Mouse (Mus musculus) MEL-GATA-1-ER (cell line): ENCODE data around the gene Neu1.
"Not testable (repeated sequence)": the region's sequence is repeated elsewhere in the genome, so short reads cannot be mapped to it uniquely, and the experiment has no call there.

Source experiments
- DNase-seq: peaks from one replicate; pipeline ENCODE4 v3.0.0-alpha.2; 2012; ENCODE audit warnings: low read depth; ENCODE audit errors: extremely low read depth

Gene Neu1

DNA sequence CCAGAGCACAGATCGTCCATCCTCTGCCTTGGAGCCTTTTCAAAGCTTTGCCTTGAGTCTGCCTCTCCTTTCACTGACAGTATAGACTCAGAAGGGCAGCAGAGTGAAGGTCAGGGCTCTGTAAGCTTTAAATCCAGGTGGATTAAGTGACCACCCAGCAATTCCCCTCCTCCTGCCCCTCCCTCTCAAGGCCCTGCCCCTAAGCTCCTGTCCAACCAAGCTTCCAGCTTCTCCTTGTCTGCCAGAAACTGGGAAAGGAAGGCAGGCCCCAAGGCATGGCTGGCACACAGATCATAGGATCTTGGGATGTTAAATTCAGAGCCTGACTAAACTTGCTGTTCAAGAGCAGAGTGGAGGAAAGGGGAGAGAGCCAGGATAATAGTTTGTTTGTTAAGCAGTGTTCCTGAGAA, 33.6 kb downstream of the Neu1 start:
- no peak for DNase-seq

DNA sequence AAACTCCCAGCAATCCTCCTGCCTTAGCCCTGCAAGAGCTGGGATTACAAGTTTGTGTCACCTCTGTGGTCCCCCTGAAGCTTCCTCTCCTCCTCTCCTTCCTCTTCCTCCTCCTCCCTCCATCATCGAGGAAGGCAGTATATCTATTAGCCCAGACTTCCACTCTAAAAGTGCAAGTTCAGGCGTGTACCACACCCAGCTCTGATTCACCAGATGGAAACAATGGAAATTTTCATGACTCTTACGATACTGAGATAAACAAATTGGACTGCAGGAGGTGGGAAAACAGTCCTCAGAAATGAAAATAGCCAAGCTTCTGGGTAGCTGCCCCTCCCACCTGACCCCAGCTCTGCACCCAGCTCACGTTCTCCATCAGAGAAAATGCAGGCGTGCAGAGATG, 34.6 kb downstream of the Neu1 start:
- no peak for DNase-seq

DNA sequence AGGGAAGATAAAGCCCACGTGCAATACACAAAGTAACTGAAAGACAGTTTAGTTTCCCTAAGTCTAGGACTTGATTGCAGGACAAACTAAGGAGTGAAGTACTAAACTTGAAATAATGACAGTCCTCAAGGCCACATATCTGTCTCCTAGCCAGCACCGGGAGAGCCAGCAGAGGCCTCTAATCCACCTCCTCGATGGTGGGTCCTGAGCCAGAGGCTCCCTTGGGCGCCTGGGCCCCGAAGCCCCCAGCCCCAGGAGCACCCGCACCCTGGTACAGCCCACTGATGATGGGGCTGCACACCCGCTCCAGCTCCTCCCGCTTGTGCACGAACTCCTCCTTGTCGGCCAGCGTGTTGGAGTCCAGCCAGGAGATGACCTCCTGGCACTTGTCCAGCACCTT, 38.8 kb downstream of the Neu1 start, which contains the start of gene Gm20481:
Gm20481 (plus strand) TSS at position 91 of the 400 bp plus-strand sequence.
- not testable (repeated sequence) for DNase-seq

DNA sequence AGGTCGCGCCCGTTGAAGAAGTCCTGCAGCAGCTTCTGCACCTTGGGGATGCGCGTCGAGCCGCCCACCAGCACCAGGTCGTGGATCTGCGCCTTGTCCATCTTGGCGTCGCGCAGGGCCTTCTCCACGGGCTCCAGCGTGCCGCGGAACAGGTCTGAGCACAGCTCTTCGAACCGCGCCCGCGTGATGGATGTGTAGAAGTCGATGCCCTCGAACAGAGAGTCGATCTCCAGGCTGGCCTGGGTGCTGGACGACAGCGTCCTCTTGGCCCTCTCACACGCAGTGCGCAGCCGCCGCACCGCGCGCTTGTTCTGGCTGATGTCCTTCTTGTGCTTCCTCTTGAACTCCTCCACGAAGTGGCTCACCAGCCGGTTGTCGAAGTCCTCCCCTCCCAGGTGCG, 39.8 kb downstream of the Neu1 start:
- DNase-seq = not testable (repeated sequence)

DNA sequence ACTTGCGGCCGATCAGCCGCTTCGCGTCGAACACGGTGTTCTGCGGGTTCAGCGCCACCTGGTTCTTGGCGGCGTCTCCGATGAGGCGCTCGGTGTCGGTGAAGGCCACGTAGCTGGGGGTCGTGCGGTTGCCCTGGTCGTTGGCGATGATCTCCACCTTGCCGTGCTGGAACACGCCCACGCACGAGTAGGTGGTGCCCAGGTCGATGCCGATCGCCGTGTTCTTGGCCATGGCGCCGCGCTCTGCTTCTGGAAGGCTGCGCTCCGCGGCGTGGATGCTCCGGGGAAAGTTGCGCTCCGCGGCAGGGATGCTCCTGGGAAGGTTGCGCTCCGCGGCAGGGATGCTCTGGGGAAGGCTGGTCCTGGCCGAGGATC, 40.6 kb downstream of the Neu1 start:
- DNase-seq = not testable (repeated sequence)

DNA sequence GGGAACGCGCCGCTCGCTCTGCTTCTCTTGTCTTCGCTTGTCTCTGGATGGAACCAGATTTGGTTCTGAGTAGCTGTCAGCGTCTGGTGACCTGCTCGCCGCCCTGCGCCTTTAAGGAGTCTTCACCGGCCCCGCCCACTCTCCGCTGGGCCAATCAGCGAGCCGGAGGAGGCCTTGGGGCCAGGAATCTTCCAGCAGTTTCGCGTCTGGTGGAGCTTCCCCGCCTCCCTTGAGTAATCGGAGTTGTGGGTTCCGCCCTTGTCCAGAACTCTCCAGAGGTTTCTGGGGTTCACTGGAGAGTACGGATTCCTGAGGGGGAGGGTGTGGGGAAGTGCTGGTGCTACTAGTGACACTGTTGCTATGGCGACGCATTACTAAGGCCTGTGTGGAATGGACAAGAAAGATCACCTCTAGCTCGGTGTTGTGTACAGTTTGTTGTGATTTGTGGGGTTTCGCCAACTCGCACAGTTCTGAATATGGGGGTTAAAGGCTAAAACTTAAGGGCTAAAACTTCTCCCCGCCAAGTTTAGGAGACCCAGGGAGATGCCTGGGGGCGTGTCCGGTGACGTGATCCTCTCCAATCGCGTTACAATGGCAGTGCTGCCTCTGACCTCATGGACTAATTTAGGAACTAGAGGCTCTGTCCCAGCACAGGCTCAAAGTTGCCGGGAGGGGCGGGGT, 41.2 kb downstream of the Neu1 start, which contains the start of the genes Hspa1a and Hspa1l:
Hspa1a (minus strand) TSS at position 88 of the 681 bp plus-strand sequence.
Hspa1l (plus strand) TSS at position 635 of the 681 bp plus-strand sequence.
- not testable (repeated sequence) for DNase-seq

DNA sequence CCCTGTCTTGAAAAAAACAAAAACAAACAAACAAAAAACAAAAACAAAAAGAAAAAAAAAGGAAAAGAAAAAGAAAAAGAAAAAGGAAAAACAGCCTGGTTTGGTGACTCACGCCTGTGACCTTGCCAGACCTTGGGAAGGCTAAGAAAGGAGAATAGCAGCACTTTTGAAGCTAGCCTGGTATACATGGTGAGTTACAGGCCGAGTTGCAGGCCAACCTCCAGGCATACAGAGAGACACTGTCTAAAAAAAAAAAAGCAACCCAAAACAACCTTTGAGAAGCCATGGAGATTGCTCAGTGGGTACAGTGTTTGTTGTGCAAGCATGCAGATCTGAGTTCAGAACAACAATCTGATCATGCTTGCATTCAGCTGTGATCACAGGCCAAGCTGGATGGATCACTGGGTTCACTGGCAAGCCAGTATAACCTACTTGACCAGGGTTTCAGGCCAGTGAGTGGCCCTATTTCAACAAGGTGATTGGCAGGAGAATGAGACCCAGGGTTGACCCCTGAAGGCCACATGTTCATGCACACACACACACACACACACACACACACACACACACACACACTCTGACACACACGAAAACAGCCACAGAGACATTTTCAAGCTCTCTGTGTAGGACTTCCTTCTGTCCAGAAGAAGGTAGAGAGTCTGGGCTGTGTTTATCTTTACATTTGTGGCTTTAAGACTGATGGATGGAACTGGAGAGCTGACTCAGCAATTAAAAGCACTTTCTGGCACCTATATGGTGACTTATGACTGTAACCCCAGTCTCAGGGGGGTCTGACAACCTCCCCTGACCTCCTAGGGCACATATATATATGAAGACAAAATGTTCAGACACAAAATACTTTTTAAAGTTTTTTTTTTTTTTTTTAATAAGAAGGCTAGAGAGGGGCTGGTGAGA, 44.8 kb downstream of the Neu1 start:
- DNase-seq = no peak

DNA sequence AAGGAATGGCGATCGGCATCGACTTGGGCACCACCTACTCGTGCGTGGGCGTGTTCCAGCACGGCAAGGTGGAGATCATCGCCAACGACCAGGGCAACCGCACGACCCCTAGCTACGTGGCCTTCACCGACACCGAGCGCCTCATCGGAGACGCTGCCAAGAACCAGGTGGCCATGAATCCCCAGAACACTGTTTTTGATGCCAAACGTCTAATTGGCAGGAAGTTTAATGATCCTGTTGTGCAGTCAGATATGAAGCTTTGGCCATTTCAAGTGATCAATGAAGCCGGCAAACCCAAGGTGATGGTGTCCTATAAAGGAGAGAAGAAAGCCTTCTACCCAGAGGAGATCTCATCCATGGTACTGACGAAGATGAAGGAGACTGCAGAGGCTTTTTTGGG, 45.9 kb downstream of the Neu1 start:
- no peak for DNase-seq

DNA sequence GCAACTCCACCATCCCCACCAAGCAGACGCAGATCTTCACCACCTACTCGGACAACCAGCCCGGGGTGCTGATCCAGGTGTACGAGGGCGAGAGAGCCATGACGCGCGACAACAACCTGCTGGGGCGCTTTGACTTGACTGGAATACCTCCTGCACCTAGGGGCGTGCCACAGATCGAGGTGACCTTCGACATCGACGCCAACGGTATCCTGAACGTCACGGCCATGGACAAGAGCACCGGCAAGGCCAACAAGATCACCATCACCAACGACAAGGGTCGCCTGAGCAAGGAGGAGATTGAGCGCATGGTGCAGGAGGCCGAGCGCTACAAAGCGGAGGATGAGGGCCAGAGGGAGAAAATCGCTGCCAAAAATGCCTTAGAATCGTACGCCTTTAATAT, 47.2 kb downstream of the Neu1 start:
- no peak for DNase-seq

DNA sequence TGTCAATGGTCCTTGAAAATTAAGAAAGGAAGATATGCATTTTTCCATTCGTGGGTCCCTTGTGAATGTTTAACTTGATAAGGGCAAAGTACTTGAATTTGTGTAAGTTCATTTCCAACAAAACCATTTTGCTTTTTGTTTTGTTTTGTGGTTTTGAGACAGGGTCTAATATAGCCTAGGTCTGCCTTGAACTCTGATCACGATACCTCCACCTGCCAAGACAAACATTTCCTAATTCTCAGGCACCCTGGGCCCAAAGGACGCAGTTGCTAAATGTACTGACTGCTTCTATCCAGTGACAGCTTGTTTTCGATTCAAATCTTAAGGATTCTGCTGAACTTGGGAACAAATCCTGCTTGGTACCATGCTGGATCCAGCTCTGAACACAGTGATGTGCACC, 48.6 kb downstream of the Neu1 start:
- no peak for DNase-seq

DNA sequence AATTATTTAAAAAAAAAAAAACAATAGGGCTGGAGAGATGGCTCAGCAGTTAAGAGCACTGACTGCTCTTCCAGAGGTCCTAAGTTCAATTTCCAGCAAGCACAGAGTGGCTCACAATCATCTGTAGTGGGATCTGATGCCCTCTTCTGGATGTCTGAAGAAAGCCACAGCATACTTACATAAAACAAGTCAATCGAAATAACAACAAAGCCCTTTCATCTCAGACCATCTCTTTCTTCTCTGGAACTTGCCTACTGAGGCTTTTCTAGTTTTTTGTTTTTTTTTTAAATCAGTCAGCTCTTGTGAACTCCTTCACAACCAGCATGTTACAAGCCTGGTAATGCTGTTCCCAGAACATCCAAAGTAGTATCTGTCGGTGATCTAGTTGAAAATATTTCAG, 49.6 kb downstream of the Neu1 start:
- no peak for DNase-seq

DNA sequence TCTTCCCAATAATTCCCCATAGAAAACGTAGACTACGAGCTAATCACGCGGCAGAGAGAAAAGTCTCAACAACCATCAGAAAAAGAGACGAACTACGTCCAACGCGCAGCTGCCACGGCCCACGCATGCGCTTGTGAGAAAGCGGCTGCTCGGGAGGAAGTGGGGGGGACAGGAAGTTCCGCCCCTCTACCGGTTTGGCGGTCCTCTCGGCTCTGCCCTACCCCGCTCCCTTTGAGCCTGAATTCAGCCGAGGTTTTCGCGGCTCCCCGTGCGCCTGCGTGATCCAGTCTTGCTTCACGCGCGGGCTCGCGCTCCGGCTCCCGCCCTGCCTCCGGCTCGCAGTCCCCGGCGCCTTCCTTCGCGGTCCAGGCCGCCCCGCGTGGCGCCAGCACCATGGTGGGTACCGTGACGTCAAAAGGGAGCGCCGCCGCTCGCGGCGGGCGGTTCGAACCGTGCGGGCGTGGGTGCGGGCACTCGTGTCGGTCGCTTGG, 50.7 kb downstream of the Neu1 start, which contains the start of gene Lsm2:
Lsm2 (plus strand) TSS at position 173 of the 491 bp plus-strand sequence.
- no peak for DNase-seq

DNA sequence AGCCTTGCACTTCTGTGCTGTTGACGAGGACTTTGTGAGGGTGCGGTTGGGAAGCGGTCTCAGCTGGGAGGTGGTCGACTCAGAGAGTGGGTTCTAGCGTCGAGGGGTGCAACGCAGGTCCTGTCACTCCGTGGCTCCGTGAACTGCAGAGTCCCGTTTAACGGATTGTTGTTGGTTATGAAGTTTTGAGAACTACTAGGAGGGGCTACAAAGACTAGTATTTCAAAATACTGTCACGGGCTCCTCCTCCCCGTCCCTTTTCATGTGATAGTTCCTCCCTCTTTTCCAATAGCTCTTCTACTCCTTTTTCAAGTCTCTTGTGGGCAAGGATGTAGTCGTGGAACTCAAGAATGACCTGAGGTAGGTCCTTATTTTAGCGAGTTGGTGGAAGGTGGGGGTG, 51.3 kb downstream of the Neu1 start:
- DNase-seq = no peak

DNA sequence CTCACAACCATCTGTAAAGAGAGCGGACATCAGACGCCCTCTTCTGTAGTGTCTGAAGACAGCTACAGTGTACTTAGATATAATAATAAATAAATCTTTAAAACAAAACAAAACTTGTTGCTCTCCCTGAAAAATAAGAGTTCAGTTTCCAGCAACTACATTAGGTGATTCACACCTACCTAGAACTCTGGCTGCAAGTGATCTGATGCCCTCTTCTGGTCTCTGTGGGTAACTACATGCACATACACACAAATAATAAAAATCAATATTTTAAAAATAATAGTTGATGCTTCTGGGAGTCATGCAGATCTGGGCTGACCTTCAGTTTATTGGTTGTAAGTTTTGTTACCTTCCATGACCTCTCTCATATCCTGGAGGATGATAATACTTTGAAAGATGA, 53.2 kb downstream of the Neu1 start:
- no peak for DNase-seq
